Mouse (Mus musculus) T-cell, adult 2 months (primary cell): ENCODE measurements around the gene Cfap52.

ENCODE experiments used
- DNase-seq: peaks from one replicate; pipeline ENCODE4 v3.0.0; 2022; ENCODE audit warnings: low spot score

Gene Cfap52

DNA sequence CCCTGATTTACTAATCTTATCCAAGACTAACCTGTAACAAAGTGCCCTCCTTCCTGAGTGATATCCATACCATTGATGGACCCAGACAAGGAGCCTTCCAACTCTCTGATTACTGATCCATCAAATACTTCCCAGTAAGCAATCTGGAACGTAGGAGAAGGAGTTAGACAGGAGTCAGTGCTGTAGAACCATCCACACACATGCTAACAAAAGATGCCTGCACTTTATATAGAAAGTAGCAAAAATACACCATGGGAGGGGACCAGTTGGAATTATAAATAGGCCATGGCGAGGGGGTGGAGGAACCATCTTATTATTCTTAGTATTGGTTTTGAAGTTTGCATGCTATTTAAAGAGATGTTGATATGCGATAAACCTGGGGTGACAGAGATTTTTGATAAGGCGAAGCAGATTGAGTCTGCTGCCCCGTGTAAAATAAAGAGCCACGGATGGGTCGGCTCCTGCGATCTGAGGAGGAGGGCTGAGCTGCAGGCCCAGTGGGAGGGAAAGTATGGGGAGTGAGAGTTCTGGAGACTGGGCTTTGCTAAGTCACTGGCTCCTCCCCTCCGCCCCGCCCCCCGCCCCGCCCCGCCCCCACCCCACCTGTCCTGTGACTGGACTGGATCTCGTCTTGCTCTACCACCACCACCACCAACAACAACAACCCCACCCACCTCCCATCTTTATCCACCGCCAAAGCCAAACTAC lies 38.9 kb downstream of the Cfap52 start:
- no peak for DNase-seq

DNA sequence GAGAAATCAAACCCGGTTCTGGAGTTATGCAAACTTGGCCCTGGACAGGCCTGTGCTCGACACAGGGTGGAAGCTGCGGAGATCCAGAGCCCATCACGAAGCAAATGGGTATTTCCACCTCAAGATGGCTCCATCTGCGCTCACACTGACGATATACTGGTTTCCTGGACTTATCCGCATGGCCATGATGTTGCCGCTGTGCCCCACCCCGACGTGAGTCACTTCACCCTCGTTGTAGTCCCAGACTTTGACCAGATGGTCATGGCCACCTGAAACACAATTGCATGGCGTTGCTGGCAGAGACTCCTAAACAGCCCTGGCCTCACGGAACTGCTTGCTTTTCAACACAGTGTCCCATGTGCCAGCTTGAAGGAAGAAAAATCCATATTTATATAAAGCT lies 40.5 kb downstream of the Cfap52 start:
- DNase-seq: no peak

DNA sequence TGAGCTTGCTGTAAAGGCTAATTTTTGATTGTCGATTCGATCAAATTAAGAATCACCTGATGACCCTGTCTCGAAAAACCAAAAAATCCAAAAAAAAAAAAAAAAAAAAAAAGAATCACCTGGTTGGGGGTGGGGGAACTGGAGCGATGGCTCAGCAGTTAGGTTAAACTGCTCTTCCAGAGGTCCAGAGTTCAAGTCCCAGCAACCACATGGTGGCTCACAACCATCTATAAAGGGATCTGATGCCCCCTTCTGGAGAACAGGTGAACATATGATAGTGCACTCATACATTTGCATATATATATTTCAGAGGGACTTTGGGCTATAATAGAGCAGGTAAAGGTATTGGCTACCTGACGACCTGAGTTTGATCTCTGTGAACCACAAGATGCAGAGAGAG lies 41.7 kb downstream of the Cfap52 start:
- DNase-seq: no peak

DNA sequence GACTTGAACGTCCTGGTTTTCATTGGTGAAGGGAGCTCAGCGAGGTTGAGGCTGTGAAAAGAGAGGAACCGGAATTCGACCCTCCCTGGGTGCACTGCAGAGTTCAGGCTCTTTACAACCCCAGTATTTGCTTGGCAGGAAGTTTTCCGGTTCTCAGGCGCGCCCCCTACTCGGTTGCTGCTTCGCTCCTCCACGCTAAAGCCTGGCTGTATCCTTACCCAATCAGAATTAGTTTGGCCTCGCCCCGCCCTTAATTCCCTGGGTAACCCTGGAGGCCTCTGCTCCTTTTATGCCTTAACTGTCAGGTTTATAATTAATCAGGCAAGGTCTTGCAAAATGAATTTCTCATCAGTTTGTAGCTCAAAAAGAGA lies 42.7 kb downstream of the Cfap52 start:
- DNase-seq: no peak

DNA sequence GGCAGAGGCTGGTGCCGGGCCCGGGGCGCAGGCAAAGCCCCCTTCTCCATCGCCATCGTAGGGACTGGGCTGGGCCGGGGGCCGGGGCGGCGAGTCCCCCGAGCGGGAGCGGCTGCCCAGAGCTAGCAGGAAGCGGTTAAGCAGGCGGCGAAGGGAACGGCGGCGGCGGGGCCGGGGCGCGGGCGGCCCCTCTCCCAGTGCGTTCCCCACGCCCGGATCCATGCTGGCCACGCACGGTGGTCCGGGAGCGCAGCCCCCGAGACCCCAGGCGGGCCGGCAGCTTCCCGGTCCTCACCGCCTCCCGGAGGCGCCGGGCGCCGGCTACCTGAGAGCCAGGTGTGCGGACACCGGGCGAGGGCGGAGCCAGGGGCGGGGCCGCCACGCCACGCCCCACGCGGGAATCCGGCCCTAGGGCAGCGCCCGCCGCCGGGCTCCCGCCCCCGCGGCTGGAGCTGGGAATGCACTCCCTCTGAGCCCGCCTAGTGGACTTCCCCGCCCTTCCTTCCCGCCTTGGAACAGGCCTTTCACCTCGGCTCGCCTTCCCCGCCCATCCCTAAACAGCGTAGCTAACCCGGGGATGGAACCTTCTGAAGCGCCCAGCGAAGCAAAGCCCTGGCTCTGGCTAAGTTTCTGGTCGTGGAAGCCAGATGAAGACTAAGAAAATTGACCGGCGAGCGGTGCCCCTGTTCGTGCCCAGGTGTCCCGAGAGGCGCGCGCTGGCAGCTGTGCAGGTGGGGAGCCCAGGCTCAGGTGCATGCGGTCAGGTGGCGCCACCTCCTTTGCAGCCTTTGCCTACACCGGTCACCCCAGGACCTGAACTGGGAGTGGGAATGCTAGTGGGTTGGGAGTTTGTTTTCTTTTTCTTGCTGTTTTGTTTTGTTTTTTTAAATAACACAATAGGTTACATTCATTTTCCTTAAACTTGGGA lies 43.4 kb downstream of the Cfap52 start, which contains the start of gene Usp43:
Gene Usp43, minus strand, starts transcription at position 327 of the 928 bp plus-strand sequence.
- DNase-seq: no peak

DNA sequence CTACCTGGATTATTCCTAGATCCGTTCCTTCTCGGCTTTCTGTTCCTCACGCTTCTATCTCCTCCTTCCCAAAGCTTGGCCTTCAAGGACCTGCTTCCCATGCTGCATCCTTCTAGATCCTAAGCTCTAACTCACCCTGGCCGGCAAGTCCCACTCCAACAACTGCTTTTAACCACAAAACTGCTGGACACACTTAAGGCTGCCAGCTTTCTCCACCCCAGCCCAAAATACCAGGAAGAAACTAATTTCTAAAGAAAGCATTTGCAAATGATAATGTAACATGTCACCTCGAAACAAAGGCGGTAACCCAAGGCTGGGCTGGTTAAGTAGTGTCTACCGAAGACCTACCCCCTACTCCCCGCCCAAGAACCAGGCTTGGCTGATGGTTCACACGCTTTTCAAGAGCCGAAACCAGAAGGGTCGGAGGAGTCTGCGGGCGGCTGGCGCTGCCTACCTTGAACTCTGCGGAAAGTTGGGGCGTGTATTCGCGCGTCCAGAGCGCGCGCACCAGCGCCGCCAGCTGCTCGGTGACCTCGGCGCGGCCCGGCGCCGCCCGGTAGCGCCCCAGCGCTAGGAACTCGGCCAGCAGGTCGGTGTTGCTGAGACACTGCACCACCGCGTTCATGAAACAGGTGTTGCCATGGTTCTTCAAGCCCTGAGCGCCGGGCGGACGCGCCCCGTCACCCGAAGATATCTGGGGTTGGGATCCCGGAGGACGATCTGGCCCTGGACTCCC lies 44.2 kb downstream of the Cfap52 start:
- DNase-seq: no peak

DNA sequence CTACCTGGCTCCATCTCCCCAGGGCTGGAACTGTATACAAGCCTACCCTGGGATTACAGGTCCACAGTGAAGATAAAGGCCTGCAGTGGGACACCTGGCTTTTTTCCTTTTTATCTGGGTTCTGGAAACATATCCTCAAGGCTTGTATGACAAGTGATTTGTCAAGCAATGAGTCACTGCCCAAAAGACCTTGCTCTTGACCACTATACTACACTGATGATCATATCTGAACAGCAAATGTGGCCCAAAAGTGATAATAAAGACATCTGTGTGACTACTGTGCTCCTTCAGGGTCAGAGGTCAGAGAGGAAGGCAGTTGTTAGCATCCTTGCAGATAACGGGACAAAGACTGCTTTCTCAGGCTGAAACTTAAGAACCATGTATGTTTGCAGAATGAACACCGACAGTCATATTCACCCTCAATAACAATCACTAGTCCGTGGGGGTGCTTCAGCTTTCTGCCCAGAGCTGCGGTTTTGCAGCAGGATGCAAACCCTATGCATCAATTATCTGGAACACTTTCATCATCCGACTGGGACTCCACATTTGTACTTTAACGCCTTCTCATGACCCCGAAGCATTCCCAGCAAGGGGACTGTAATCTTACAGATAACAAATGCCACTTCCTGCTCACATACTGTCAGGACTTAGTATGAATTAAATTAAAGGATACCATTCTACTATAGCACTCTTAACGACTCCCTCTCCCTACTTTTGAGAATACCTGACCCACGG lies 45.1 kb downstream of the Cfap52 start:
- no peak for DNase-seq

DNA sequence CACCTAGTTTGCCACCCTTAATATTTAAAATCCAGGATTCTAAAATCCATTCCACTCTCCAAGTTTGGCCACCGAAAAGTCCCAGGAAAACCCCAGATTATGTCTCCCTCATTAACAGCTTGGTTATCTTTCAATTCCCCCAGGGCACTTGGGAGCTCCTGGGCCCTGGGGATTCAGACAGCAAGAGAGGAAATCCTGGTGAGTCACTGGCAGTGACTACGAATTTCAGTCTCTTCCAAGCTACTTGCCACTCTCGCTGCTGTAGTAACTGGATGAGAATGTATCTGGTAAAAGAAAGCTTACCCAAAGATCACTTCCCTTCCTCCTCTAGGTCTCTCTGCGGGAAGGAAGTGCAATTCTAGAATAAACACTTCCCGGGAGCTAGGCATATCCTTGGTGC lies 45.9 kb downstream of the Cfap52 start:
- DNase-seq: no peak

DNA sequence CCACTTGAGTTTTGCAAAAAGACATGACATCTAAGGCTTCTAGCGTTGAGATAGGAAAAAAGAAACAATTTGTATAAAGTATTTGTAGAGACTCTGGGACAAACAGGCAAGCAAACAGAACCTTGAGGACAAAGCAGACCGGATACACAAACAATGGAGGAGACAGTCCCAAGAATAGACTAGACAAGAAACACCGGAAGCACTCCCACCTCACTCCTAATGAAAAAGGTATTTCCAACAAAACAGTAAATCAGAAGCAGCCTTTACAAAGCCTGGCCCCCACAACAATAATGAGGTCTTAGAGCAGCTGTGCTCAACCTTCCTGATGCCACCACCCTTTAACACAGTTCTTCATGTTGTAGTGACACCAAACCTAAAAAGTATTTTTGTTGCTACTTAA lies 48.3 kb downstream of the Cfap52 start:
- DNase-seq: no peak

DNA sequence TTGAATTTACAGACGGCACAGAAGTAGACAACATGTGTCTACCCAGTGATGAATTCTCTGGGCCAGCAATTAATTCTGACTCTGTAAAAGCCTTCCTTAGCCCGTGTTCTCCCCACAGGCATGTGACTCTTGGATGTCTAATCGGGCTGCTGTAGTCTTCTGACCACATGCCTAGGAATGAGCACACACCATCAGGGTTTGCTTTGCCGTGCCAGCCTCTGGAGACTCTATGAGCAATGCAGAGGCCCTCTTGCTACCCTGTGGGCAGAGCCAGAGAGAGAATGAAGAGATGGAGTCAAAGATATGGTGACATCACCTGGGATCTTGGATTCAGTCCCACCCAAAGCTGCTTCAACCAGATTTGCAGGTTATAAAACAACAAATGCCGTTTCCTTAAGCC lies 54.4 kb downstream of the Cfap52 start:
- no peak for DNase-seq

DNA sequence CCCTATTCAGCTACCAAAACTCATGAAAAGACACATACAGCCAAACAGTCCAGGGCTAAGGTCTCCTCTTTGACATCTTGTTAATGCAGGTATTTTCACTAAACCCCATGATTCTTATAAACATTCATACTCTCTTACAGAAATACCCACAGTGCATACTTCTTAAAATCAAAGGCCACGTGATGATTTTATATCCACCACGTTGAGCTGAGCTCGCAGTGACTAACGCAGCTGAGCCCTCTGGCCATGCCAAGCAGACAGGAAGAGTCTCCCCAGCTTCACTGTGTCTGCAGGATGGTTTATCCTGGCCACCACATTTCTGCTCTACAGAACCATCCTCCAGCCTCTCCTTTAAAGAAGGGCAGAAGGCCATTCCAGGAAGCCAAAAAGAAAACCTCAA lies 61.7 kb downstream of the Cfap52 start:
- no peak for DNase-seq

DNA sequence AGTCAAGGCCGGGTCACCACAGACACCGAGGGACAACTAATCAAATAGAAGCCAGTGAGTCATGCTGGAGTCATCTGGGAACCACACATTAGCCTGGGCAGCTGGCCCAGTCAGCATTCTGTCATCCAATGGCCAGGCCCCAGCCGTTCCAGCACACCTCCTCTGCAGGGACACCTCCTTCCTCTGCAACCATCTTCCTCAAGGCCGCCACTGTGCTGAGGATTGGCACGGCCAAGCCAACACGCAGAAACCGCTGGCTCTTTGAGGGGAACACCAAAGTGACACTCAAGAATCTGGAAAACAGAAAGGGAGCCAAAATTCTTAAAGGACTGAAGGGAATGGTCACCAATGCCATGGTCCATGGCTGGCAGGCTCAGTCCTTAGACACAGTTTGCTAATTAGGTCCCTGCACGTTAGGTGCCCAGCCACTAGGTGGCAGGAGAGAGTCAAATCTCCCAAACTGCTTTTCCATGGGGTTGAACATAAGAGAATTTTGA lies 68.3 kb downstream of the Cfap52 start:
- DNase-seq: peak; percentile 11

DNA sequence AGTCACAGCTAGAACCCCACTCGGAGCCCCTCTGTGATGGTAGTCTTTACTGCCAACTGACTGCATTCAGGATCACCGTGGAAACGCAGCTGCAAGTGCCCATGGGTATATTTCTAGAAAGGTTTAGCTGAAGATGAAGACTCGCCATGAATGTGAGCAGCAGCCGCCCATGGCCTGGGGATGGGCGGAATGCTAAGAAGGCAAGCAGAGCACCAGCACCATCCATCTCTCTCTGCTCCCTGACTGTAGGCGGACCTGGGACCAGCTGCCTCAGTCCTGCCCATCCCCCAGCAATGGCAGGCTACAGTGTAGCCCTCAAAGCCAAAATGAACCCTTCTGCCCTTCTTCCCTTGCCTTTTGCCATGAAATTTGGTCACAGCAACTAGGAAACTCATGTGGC lies 69.8 kb downstream of the Cfap52 start:
- DNase-seq: no peak

DNA sequence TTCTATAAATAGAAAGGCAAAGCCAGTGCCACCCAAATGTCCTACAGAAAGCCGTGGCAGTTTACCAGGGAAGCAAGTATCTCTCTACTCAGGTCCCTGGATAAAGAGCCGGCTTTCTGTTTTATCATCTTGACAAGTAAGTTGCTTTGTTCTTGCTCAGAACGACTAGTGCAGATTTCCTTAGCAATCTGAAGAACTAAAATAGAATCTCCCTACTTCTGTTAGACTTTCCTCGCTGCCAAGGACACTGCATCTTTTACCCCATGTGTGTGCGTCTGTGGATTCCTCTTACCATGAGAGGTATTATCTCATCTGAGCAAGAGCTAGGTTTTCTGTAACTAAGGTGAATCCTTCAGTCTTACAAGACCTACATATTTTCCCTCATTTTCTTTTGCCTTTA lies 76.9 kb downstream of the Cfap52 start:
- no peak for DNase-seq

DNA sequence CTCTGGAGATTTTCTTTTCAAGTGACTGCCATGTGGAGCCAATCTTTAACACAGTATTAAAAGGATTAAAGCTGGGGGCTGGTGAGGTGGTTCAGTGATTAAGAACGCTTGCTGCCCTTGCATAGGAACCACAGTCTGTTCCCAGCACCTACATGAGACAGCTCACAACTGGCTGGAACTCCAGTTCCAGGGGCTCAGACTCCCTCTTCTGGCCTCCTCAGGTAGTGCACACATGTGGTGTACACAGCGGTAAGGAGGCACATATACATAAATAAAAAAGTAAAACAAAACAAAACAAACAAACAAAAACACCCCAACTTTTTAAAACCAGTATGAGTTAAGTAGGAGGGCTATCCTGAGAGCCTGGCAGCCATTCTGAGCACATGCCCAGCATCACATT lies 79.5 kb downstream of the Cfap52 start:
- DNase-seq: no peak
